ENCODE assay signal across 14 mouse cellular contexts in genomic region chr8:26677584-26678138, GRCm38 (mm10).
A peak's percentile ranks its signal among the peaks of the same experiment; 100 is the strongest.
DNase-seq lines count a peak whose midpoint lies in the region; ATAC-seq lines count a peak whose summit lies in the region.
"Had no signal": no experiment of that assay in that cellular context is flagged by ENCODE, and none has a peak within 500 bp of the region (broad histone marks: within the 10 kb centered on the region; RNA-seq: fewer than 3 reads in every experiment).

No protein-coding gene starts in this region.

- no peak overlapping the region for H3K27ac ChIP-seq in midbrain, embryonic 13.5 days
- no peak overlapping the region for H3K27ac ChIP-seq in midbrain, embryonic 10.5 days (replicated peaks)
- no peak overlapping the region for H3K27ac ChIP-seq in embryonic facial prominence, embryonic 15.5 days (replicated peaks)
- H3K27ac ChIP-seq in limb, embryonic 10.5 days: peak overlapping the region; percentile 43; the same call in 1 of the 2 replicates
- H3K27ac ChIP-seq: heart, embryonic 15.5 days; stomach, embryonic 15.5 days had no signal

- peak; percentile 43; the same call in 1 of the 2 replicates for ATAC-seq in midbrain, embryonic 13.5 days
- peak; percentile 74 for ATAC-seq in embryonic facial prominence, embryonic 15.5 days (ENCODE audit: insufficient number of reproducible peaks, low FRiP score, low TSS enrichment, low read depth)

- WGBS in midbrain, embryonic 13.5 days: 69% methylated on average over 18 of the region's 18 CpGs
- WGBS in midbrain, embryonic 10.5 days: 88% methylated on average over 18 of the region's 18 CpGs
- 16% methylated on average over 18 of the region's 18 CpGs for WGBS in embryonic facial prominence, embryonic 15.5 days
- 26% methylated on average over 18 of the region's 18 CpGs for WGBS in limb, embryonic 10.5 days

- no peak for DNase-seq in midbrain, embryonic 10.5 days (ENCODE audit: low spot score)
- DNase-seq in limb, embryonic 10.5 days (ENCODE audit: low spot score): peak; percentile 62
- peak; percentile 40 for DNase-seq in retina, embryonic 14.5 days (ENCODE audit: low spot score)
- no peak for DNase-seq in kidney, postnatal 36 days
- DNase-seq in thymus, postnatal 10 days (ENCODE audit: low spot score in 2 of 2): no peak
- no peak for DNase-seq in liver
- DNase-seq: gastrocnemius, postnatal 14 days; kidney, adult 2 months; layer of hippocampus, postnatal 36 days had no signal

- H3K9me3 ChIP-seq in midbrain, embryonic 13.5 days: no peaks in the 10 kb centered on the region
- no peaks in the 10 kb centered on the region for H3K9me3 ChIP-seq in midbrain, embryonic 10.5 days (replicated peaks)
- H3K9me3 ChIP-seq in embryonic facial prominence, embryonic 15.5 days (replicated peaks): no peaks in the 10 kb centered on the region
- no peaks in the 10 kb centered on the region for H3K9me3 ChIP-seq in limb, embryonic 10.5 days (replicated peaks)
- H3K9me3 ChIP-seq: heart, embryonic 15.5 days; stomach, embryonic 15.5 days had no signal

- peaks cover 9% of the 10 kb centered on the region; the same call in 1 of the 2 replicates for H3K4me1 ChIP-seq in midbrain, embryonic 13.5 days (replicated peaks)
- peaks cover 11% of the 10 kb centered on the region for H3K4me1 ChIP-seq in midbrain, embryonic 10.5 days
- peaks cover 9% of the 10 kb centered on the region; the same call in 1 of the 2 replicates for H3K4me1 ChIP-seq in embryonic facial prominence, embryonic 15.5 days
- peaks cover 64% of the 10 kb centered on the region for H3K4me1 ChIP-seq in limb, embryonic 10.5 days
- H3K4me1 ChIP-seq: heart, embryonic 15.5 days; megakaryocyte, embryonic 14.5 days; stomach, embryonic 15.5 days had no signal

- H3K27me3 ChIP-seq in midbrain, embryonic 13.5 days: no peaks in the 10 kb centered on the region
- H3K27me3 ChIP-seq in midbrain, embryonic 10.5 days (ENCODE audit: low read depth, poor library complexity, severe bottlenecking): no peaks in the 10 kb centered on the region
- H3K27me3 ChIP-seq in embryonic facial prominence, embryonic 15.5 days: 0 out of 2 replicates have a peak, but pooled peaks cover 4% of the 10 kb centered on the region
- H3K27me3 ChIP-seq in limb, embryonic 10.5 days (ENCODE audit: low read depth, poor library complexity, severe bottlenecking): peaks cover 54% of the 10 kb centered on the region
- H3K27me3 ChIP-seq: megakaryocyte, embryonic 14.5 days had no signal

- no peaks in the 10 kb centered on the region for H3K36me3 ChIP-seq in midbrain, embryonic 13.5 days
- H3K36me3 ChIP-seq in midbrain, embryonic 10.5 days: no peaks in the 10 kb centered on the region
- no peaks in the 10 kb centered on the region for H3K36me3 ChIP-seq in embryonic facial prominence, embryonic 15.5 days
- no peaks in the 10 kb centered on the region for H3K36me3 ChIP-seq in limb, embryonic 10.5 days
- H3K36me3 ChIP-seq: heart, embryonic 15.5 days; stomach, embryonic 15.5 days had no signal

- H3K4me2 ChIP-seq in midbrain, embryonic 13.5 days (replicated peaks): no peak overlapping the region
- H3K4me2 ChIP-seq in embryonic facial prominence, embryonic 15.5 days (replicated peaks): peak overlapping the region; percentile 32
- H3K4me2 ChIP-seq: heart, embryonic 15.5 days; stomach, embryonic 15.5 days had no signal

- no peak overlapping the region for H3K4me3 ChIP-seq in midbrain, embryonic 13.5 days (replicated peaks)
- H3K4me3 ChIP-seq in midbrain, embryonic 10.5 days: no peak overlapping the region
- 0 out of 2 replicates have a peak overlapping the region, but pooled peaks have one; percentile 0 for H3K4me3 ChIP-seq in embryonic facial prominence, embryonic 15.5 days (replicated peaks)
- H3K4me3 ChIP-seq in limb, embryonic 10.5 days: peak overlapping the region; percentile 18; the same call in 1 of the 2 replicates
- H3K4me3 ChIP-seq: heart, embryonic 15.5 days; megakaryocyte, embryonic 14.5 days; stomach, embryonic 15.5 days had no signal

- H3K9ac ChIP-seq in midbrain, embryonic 13.5 days (replicated peaks): no peak overlapping the region
- no peak overlapping the region for H3K9ac ChIP-seq in embryonic facial prominence, embryonic 15.5 days
- H3K9ac ChIP-seq: heart, embryonic 15.5 days; stomach, embryonic 15.5 days had no signal

Comparison
In these comparisons a context has a peak if more than half of its experiments do, and no peak if none do; other contexts are left out.
1. H3K4me3 ChIP-seq: peak in embryonic facial prominence, embryonic 15.5 days (single experiment) and limb, embryonic 10.5 days (single experiment); none in midbrain, embryonic 13.5 days (single experiment) and midbrain, embryonic 10.5 days (single experiment).
2. DNase-seq: peak in limb, embryonic 10.5 days (single experiment) and retina, embryonic 14.5 days (single experiment); none in midbrain, embryonic 10.5 days (single experiment), kidney, postnatal 36 days (0 of 2), thymus, postnatal 10 days (0 of 2) and liver (single experiment).